Mouse (Mus musculus) erythroblast, embryonic 14.5 days (primary cell): Measurements from ENCODE around the gene Cd47. TPM values are rescaled to one million over a fixed set of nuclear protein-coding genes. Genes with fewer than 3 reads are reported as not detected.

Experiments
- H3K27me3 ChIP-seq: 2 replicates; pipeline ENCODE4 v1.6.1; 2012; ENCODE audit warnings: inconsistent platforms; ENCODE audit not compliant: control insufficient read depth
- H3K36me3 ChIP-seq: 2 replicates; pipeline ENCODE4 v1.6.1; 2012; ENCODE audit warnings: mild to moderate bottlenecking, inconsistent platforms; ENCODE audit not compliant: control insufficient read depth
- H3K4me1 ChIP-seq: 2 replicates; pipeline ENCODE4 v1.6.1; 2012; ENCODE audit warnings: inconsistent platforms; ENCODE audit not compliant: control insufficient read depth
- H3K4me3 ChIP-seq: replicated peaks from 2 replicates; pipeline ENCODE3; 2012; ENCODE audit warnings: moderate library complexity, mild to moderate bottlenecking, inconsistent platforms
- H3K9me3 ChIP-seq: 2 replicates; pipeline ENCODE4 v1.6.1; 2012; ENCODE audit warnings: low read length, inconsistent platforms, mixed read lengths; ENCODE audit not compliant: control insufficient read depth
- GATA1 ChIP-seq: IDR thresholded peaks from 2 replicates; pipeline ENCODE4 v1.6.1; 2012; ENCODE audit warnings: low read length, inconsistent platforms, mixed read lengths
- TAL1 ChIP-seq: IDR thresholded peaks from 3 replicates; pipeline ENCODE4 v1.6.1; 2012; ENCODE audit warnings: low read length, inconsistent platforms, mixed read lengths
- polyA plus RNA-seq: library from polyadenylated mRNA; stranded (reverse); fragments of >175 nt; gene quantifications from 2 replicates; pipeline ENCODE4 v1.2.3, GENCODE M21; 2012

The Cd47 gene
- polyA plus RNA-seq, 1 experiment, result 22.4 TPM

DNA sequence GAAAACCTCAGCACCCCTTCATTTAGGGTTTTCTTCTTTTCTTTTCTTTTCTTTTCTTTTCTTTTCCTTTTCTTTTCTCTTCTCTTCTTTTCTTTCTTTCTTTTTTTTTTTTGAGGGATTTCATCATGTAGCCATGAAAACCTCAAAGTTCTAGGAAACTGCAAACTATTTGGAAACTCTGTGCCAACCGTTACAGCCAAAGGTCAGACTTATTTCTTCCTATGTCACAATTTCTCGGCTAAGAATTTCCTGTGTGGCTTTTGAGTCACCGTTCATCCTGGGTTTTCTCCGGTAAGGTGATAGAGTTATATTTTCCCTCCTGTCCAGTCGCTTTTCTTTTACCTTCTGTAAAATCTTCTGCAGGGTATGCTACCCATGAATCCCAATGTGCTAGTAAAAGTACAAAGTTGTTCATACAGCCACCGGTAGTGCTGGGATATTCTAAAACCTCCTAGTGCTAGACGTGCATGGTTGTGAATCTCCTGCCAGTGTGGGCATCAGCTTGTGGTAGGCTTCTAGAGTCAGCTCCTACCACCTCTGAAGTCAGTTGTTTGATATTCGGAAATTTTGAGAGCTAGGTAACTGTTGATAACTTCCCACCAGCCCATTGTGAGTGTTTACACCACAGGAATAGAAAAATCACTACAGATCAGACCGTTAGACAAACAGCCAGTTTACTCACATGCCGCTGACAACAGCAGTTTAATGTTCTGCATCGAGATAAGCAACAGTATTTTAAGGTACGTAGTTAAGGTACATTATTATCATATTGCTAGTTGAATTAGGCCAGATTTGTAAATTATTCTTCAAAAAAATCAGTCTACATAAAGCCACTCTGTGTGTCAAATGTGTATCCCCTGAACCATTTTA, 29.8 kb upstream of the Cd47 start:
- H3K36me3 ChIP-seq, result peaks cover 9% of the 10 kb centered on the region
- TF ChIP-seq GATA1 (peak; percentile 5; the same call in 1 of the 2 replicates), TAL1 (no peak)
- peak overlapping the region; percentile 23 for H3K4me3 ChIP-seq
- peaks cover 97% of the 10 kb centered on the region for H3K4me1 ChIP-seq
- H3K27me3 ChIP-seq, result no peaks in the 10 kb centered on the region
- no peaks in the 10 kb centered on the region for H3K9me3 ChIP-seq

- Histone ChIP-seq H3K4me1 (peaks cover 97% of the 10 kb centered on the region), H3K9me3 (no peaks in the 10 kb centered on the region), H3K36me3 (peaks cover 9% of the 10 kb centered on the region), H3K27me3 (no peaks in the 10 kb centered on the region), H3K4me3 (peak overlapping the region; percentile 28)
- TF ChIP-seq GATA1 (peak; percentile 37; the same call in 1 of the 2 replicates), TAL1 (peak; percentile 60; the same call in 2 of the 3 replicates)
Observed at GRCm38 (mm10) chr16:49771609-49772396, 28.5 kb upstream of the Cd47 start.

GRCm38 (mm10) chr16:49772576-49772975, 27.8 kb upstream of the Cd47 start:
- Histone ChIP-seq H3K36me3 (peaks cover 8% of the 10 kb centered on the region), H3K4me1 (peaks cover 98% of the 10 kb centered on the region), H3K9me3 (no peaks in the 10 kb centered on the region), H3K27me3 (no peaks in the 10 kb centered on the region), H3K4me3 (peak overlapping the region; percentile 18)
- no peak for TF ChIP-seq GATA1
- TF ChIP-seq TAL1, result no peak

GRCm38 (mm10) chr16:49773068-49773467, 27.3 kb upstream of the Cd47 start:
- TF ChIP-seq TAL1 (no peak), GATA1 (no peak)
- Histone ChIP-seq H3K27me3 (no peaks in the 10 kb centered on the region), H3K4me1 (peaks cover 100% of the 10 kb centered on the region), H3K9me3 (no peaks in the 10 kb centered on the region), H3K36me3 (peaks cover 7% of the 10 kb centered on the region), H3K4me3 (peak overlapping the region; percentile 32)

GRCm38 (mm10) chr16:49774059-49775001, 26.0 kb upstream of the Cd47 start:
- H3K27me3 ChIP-seq, result no peaks in the 10 kb centered on the region
- peaks cover 100% of the 10 kb centered on the region for H3K4me1 ChIP-seq
- H3K9me3 ChIP-seq, result no peaks in the 10 kb centered on the region
- peak overlapping the region; percentile 54 for H3K4me3 ChIP-seq
- TF ChIP-seq TAL1, result no peak
- TF ChIP-seq GATA1, result no peak
- peaks cover 5% of the 10 kb centered on the region for H3K36me3 ChIP-seq

- no peaks in the 10 kb centered on the region for H3K9me3 ChIP-seq
- H3K36me3 ChIP-seq, result peaks cover 3% of the 10 kb centered on the region
- H3K4me1 ChIP-seq, result peaks cover 95% of the 10 kb centered on the region
- peak overlapping the region; percentile 54 for H3K4me3 ChIP-seq
- no peaks in the 10 kb centered on the region for H3K27me3 ChIP-seq
- TF ChIP-seq GATA1 (peak; percentile 73), TAL1 (peak; percentile 91)
Observed at GRCm38 (mm10) chr16:49775002-49775966, 25.0 kb upstream of the Cd47 start.

DNA sequence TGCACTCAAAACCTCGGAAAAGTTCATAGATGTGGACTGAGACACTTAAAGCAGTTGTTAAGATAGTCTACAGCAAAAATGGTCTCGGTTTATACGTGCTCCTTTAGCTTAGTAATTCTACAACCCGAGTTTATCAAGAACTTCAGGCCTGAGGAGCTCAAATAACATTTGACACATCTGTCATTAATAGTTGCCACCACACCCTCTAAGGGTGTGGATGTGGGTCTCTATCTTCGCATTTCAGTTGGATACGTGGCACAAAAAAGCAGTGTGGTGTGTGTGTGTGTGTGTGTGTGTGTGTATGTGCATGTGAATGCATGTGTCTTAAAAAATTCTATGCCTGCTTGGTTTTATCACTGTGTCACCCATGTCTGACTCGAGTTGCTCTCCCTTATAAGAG, 23.4 kb upstream of the Cd47 start:
- Histone ChIP-seq H3K4me3 (peak overlapping the region; percentile 28), H3K36me3 (peaks cover 3% of the 10 kb centered on the region), H3K27me3 (no peaks in the 10 kb centered on the region), H3K9me3 (no peaks in the 10 kb centered on the region), H3K4me1 (peaks cover 86% of the 10 kb centered on the region)
- TF ChIP-seq TAL1 (peak; percentile 55), GATA1 (no peak)
